Mouse (Mus musculus) adrenal gland, postnatal 14 days (tissue): ENCODE results near the gene Rcor2. TPM values are rescaled to one million over a fixed set of nuclear protein-coding genes. Genes with fewer than 3 reads are reported as not detected.

Experiments
- DNase-seq: peaks from one replicate; pipeline ENCODE4 v3.0.0; 2021; ENCODE audit warnings: mixed read lengths
- total RNA-seq: library from RNA; stranded (reverse); gene quantifications from 2 replicates; pipeline ENCODE4 v1.2.3, GENCODE M21; 2021

Gene Rcor2
- total RNA-seq, 1 experiment from 2014 or later, result 3.4 TPM

DNA sequence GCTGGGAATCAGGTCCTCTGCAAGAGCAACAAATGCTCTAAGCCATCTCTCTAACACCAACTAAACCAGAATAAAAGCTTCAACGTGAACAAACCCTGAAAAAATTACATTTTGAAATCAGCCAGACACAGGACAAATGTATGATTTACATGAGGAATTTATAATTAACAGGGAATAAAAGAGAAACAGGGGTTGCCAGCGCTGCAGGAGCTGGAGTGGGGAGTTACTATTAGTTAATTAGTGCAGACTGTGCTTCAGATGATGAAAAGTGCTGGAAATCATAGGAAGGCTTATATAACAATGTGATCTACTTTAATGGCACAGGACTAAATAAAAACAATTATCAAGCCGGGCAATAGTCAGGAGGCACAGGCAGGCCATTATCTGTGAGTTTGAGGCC is 54.3 kb downstream of the Rcor2 start:
- no peak for DNase-seq

Other genes starting within 250 kb of the Rcor2 start
- gene Fermt3, start 247.9 kb upstream of the Rcor2 start, total RNA-seq, result 6.4 and 14.2 TPM in 2 replicates
- 132 and 155 TPM in 2 replicates for gene Stip1, start 227.4 kb upstream of the Rcor2 start, total RNA-seq
- gene Macrod1, start 210.5 kb upstream of the Rcor2 start, total RNA-seq, result 118 and 138 TPM in 2 replicates
- 1.2 and 1.5 TPM in 2 replicates for gene Flrt1, start 161.6 kb upstream of the Rcor2 start, total RNA-seq
- 103 and 124 TPM in 2 replicates for gene Otub1, start 61.0 kb upstream of the Rcor2 start, total RNA-seq
- 1,334 and 1,491 TPM in 2 replicates for gene Cox8a, start 49.7 kb upstream of the Rcor2 start, total RNA-seq
- gene Naa40, start 26.1 kb upstream of the Rcor2 start, total RNA-seq, result 27.9 and 30.6 TPM in 2 replicates
- gene Mark2, start 74.5 kb downstream of the Rcor2 start, total RNA-seq, result 70.0 and 85.3 TPM in 2 replicates
- 23.8 and 30.4 TPM in 2 replicates for gene Spindoc, start 115.7 kb downstream of the Rcor2 start, total RNA-seq
- gene 2700081O15Rik, start 150.3 kb downstream of the Rcor2 start, total RNA-seq, result 29.0 and 32.4 TPM in 2 replicates
- gene Rtn3, start 216.0 kb downstream of the Rcor2 start, total RNA-seq, result 127 and 134 TPM in 2 replicates
- 95.0 and 101 TPM in 2 replicates for gene Atl3, start 226.7 kb downstream of the Rcor2 start, total RNA-seq